Mouse (Mus musculus) layer of hippocampus, postnatal 10 days (tissue): ENCODE results near the gene Rasgef1b. TPM values are rescaled to one million over a fixed set of nuclear protein-coding genes. Genes with fewer than 3 reads are reported as not detected.

ENCODE experiments used
- DNase-seq, 2 experiments: peaks; one replicate each; pipeline ENCODE4 v3.0.0; 2021; ENCODE audit warnings: low spot score in 2 of 2
- total RNA-seq, 2 experiments: library from RNA; stranded (reverse); gene quantifications; 2 replicates each; pipeline ENCODE4 v1.2.3; 2021

The Rasgef1b gene
- total RNA-seq, 2 experiments from 2014 or later, result 26.5 to 32.1 TPM

DNA sequence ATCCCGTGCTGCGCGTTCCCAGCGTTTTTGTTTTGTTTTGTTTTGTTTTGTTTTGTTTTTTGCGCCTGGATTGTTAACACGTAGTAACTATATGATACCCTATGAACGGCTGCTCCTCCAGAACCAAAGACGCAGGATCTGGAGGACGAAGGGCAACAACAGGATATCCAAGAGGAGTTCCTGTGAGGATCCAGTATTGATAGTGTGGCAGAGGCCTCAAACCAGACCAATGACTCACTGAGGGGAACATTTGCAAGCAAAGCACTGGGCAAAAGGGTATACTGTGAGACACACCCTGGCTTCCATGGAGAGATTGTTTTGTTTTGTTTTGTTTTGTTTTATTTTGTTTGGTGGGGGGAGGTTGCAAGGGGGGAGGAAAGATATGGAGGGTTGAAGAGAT lies 348.0 kb downstream of the Rasgef1b start:
- no peak for DNase-seq

DNA sequence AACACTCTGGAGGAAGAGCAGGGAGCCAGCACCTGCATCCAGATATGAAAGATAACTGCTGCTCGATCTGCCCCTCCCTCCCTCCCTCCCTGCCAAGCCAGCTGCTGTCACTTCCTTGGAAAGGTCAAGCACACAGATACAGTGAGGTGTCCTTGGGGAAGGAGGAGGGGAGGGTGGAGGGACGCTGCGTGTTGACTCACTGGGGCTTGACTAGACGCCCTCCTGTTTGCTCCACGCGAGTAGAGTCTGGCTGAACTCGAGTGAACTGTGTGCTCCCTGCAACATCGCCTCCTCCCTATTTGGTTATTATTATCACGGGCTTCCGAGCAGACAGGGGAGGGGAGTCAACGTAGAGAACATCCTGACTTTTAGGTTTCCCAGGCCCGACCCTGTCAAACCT lies 348.7 kb downstream of the Rasgef1b start:
- DNase-seq, result no peak

DNA sequence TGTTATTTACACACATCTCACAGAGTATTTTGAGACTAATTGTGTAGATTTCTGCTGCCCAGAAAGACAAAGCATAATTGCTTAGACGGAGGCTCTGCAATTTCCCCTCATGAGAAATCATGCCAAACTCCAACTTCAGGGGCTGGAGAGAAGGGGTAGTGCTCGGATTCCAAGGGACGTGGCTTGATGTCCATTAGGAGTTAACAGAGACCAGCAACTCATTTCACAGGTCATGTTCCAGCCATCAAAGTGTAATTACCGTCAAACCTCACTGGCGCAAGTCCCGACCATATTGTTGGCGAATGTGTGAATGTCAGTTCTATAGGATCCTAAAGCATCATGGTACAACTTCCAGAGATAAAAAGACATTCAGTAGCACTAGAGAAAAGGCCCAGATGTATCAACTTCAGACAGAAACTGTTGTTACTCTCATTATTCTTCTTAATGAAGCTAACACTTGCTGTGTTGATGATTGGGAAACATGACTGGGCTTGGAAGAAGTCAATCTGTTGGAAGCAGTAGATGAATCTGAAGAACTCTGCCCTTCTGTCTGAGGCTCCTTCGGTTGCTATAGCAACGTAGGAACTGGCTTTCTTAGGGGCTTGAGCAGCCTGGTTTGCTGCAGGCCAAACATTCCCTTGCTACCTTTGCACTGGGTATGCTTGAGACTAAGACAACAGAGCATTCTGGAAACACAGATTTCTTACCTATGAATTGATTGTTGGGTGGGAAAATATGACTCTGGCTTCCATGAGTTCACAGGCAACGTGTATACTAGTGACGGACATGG lies 350.2 kb downstream of the Rasgef1b start:
- DNase-seq, result no peak

DNA sequence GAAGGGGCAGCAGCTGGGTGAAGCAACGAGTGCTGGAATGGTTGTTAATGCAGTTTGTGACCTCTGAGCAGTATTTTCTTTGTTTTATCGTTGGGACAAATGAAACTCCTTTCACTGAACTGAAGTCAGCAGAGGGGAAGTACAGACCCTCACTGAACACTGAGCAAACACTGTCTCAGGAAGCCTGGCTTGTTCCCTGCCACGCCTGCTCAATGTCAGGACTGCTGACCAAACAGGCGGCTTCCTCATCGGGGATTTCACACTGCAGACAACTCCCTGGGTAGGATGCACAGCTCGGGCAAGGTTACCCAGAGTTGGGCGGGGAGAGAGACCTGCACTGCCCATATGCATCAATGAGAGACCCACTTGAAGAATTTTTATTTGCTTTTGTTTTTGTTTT lies 353.1 kb downstream of the Rasgef1b start:
- DNase-seq, result no peak

GRCm38 (mm10) chr5:99374460-99374859 lies 354.4 kb downstream of the Rasgef1b start:
- DNase-seq, result no peak

- DNase-seq, result no peak
Measured at GRCm38 (mm10) chr5:99373570-99374151, 355.2 kb downstream of the Rasgef1b start.

DNA sequence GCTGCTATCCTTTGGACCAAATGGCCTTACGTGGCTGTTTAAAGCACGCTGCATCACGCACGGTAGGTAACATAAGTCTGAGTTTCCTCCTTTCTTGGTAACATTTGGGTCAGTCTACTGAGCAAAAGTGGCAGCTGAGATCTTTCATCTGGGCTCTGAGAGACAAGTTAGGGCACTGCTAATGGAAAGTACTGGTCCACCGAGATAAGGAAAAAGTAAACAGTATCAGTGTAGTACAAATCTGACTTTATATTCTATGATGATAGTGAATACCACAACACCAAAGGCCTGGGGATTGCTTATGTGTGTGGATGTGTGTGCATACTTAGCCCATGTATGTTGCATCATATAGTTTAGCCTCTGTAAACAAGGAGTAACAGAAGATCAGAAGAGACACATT lies 358.2 kb downstream of the Rasgef1b start:
- no peak for DNase-seq

DNA sequence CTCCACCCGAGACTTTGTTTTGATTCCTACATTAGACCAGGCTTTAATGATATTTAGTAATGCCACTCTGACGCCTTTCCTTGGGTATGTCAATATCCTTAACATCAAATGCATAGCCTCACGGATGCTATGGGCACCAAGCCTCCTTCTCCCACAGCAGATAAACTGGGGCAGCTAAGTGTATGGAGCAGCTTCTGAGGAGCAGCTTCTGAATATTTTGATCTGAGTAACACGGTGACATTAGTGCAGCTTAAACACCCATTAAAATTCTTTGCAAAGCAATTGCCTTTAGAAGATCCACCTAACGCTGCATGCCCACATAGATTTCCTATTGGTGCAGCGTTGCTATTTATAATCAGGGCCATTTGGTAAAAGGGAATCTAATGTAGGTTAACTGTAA lies 359.6 kb downstream of the Rasgef1b start:
- DNase-seq, result no peak

DNA sequence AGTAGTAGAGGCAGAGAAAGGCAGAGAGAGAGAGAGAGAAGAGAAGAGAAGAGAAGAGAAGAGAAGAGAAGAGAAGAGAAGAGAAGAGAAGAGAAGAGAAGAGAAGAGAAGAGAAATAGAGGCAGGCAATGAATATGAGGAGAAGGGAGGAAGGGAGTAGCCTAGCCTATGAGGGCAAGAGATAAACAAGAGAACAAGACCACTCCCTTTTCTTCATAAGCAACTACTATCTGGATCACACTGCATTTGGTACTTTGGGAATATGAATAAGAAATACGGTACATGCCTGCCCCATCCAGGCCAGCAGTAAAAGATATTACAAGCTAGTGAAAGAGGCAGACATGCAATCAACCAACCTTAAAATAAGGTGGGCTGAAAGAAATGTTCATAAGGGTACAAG lies 360.2 kb downstream of the Rasgef1b start:
- no peak for DNase-seq

- DNase-seq, result no peak
Measured at GRCm38 (mm10) chr5:99360531-99360930, 368.3 kb downstream of the Rasgef1b start.

DNA sequence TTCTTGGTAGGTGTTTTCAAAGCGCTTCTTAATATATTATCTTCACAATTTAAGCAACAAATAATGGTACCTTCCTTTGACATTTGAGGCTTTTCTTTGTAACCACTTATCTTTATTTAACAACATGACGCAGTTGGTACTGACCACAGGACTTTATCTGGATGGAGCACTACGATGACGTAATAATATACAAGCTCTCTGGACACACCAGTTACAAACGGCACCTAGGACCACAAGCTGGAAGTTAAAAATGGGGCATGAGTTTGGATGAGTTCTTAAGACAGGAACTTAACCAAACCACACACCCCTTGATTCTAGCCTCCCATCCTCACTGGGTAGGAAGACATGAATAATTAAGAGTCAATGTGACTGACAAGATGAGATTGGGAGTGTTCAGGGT lies 369.6 kb downstream of the Rasgef1b start:
- DNase-seq, result no peak

GRCm38 (mm10) chr5:99354640-99355132 lies 374.2 kb downstream of the Rasgef1b start:
- DNase-seq, result no peak

DNA sequence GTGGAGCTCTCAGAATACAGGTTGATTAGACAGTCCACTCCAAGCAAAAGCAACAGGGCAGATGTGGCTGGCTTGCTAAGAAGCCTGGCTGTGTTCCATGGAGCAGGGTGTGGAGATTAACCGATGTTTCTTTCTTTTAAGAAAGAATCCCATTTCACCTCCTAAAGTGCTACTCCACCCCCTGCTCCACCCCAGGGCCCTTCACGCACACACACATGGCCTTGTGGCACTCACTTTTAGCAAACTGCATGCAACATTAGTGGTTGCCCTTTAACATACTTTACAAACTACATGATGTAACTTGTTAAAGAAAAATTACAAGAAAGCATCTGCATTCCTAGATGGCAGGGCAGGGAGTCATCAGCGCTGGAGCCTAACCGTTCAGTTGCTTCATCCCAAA lies 378.8 kb downstream of the Rasgef1b start:
- DNase-seq, result no peak

GRCm38 (mm10) chr5:99348257-99348849 lies 380.5 kb downstream of the Rasgef1b start:
- DNase-seq, result peak; percentile 66 to 72

DNA sequence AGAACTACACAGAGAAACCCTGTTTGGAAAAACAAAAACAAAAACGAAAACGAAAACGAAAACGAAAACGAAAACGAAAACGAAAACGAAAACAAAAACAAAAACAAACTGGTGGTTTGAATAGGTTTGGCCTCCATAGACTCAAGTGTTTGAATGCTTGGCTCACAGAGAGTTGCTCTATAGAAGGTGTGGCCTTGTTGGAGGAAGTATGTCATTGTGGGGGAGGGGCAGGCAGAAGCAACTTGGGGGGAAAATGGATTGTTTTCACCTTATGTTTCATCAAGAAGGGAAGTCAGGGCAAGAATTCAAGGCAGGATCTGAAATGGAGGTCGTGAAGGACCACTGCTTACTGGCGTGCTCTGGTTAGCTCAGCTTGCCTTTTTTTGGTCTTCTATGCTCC lies 386.3 kb downstream of the Rasgef1b start:
- no peak for DNase-seq

- no peak for DNase-seq
Measured at GRCm38 (mm10) chr5:99340311-99340989, 388.4 kb downstream of the Rasgef1b start.

DNA sequence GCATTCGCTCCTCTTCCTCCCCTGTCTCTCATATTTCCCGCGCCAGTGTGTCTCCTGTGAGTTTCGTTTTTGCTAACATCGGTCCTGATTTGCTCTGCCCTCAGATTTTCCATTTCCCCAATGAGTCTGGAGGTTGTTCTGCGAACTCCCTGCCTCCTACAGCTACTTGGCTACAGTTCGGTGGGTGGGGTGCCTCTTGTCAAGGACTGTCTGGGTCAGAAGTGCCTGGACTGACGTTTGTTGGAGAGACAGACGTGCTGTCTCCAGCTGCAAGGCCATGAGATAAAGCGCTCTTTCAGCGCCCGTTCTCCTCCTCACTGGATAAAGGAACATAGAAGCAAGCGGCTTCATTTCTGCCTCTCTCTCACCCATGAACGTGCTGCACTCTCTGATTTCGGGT lies 389.1 kb downstream of the Rasgef1b start:
- DNase-seq, result peak in 1 of 2 experiments; percentile 29

DNA sequence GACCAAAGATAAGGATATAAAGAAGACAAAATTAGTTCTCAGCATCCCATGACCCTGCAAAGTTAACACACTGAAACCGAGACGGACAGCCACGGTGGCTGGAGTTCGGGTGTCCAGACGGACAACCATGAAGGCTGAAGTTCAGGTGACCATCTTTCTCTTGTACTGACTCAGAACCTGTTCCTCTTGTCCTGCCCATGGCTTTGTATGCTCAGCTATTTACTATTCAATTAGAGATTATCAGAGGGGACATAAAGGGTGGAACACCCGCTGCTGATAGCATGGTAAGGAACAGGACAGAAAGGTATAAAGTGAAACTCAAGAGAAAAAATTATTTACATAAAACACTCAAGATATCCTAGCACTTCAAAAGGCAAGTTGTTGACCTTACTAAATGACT lies 390.0 kb downstream of the Rasgef1b start:
- no peak for DNase-seq

DNA sequence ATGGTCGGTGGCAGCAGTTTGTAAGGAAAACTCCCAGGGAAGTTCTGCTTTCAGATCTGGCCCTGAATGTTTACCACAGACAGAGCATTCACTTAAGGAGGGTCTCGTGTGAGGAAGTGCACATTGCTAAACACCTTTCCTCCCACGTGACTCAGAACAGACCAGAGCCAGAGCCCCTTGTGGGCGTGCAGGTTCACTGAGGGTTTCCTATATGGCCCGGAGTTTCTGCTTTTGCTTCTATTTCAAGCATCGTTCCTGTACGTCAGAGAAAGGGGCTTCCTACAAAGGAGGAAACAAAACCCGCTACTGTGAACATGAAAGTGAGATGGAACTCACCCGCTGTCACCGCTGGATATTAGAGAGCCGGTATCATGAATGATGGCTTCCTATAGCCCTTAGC lies 392.4 kb downstream of the Rasgef1b start:
- no peak for DNase-seq

DNA sequence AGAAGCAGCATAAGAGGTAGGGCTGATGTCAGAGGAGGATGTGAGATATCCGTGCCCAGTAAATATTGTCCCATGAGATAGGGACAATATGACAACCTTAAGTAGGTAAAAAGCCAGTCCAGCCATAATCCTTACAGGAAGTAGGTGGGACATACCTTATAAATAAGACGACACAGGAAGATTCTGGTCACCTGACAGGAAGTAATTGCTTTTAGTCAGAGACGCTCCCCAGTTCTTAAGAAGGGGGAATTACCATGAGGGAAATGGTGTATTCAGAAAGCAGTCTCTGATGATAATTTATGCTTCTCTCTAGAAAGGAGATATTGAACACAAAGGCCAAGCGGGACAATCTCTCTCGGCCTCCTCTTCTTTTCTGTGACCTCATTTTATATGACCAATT lies 394.8 kb downstream of the Rasgef1b start:
- no peak for DNase-seq

DNA sequence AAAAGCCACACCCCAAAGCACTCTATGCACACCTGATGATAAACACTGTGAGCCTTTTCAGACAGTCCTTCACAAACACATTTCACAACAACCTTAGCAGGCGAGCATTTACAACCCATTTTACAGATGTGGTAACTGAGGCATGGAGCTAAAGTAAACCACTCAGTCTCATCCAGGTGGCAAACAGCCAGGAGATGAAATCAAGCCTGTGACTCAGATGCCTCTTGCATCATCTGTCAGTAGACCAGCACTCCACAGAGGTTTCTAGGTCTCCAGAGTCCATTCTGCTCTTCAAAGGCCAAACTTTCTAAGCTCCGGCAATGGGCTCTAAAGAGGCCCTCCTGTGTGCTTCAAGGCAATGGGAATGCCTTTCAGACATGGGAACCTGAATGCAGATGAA lies 396.8 kb downstream of the Rasgef1b start:
- no peak for DNase-seq

DNA sequence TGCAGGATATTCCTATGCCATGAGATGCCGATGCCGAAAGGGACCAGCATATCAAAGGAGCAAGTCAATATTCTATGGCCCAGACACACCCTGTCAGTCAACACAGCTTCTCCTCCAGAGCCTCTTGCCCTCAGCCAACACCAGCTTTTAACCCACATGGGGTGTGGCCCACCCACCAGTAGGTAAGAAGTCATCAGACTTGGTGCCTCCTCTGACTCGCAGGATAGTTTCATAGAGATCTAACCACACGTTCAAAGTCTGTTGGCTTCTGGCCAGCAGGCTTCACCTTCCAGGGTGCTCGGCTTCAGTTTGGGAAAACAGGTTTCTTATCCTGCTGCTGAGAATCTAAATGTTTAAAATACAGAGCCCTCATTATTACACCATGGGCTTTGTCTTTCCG lies 399.8 kb downstream of the Rasgef1b start:
- no peak for DNase-seq
